Mouse (Mus musculus) small intestine, adult 2 months (tissue): ENCODE measurements around the gene Npsr1. TPM values are rescaled to one million over a fixed set of nuclear protein-coding genes. Genes with fewer than 3 reads are reported as not detected.

Experiments
- H3K27ac ChIP-seq: fragments of 200-500 bp; 2 replicates; pipeline ENCODE4 v1.5.1; 2012; ENCODE audit warnings: low read depth, low read length, control low read depth, inconsistent platforms; ENCODE audit not compliant: insufficient read depth
- H3K27me3 ChIP-seq: fragments of 200-500 bp; 2 replicates; pipeline ENCODE4 v1.6.1; 2012; ENCODE audit warnings: mild to moderate bottlenecking, moderate library complexity, low read length, inconsistent platforms; ENCODE audit not compliant: control insufficient read depth, insufficient read depth
- H3K36me3 ChIP-seq: fragments of 200-500 bp; 2 replicates; pipeline ENCODE4 v1.6.1; 2012; ENCODE audit warnings: mild to moderate bottlenecking, low read length, control low read depth, inconsistent platforms; ENCODE audit not compliant: control insufficient read depth, insufficient read depth
- H3K4me1 ChIP-seq: fragments of 200-500 bp; 2 replicates; pipeline ENCODE4 v1.6.1; 2012; ENCODE audit warnings: low read length, inconsistent platforms, mixed read lengths; ENCODE audit not compliant: control insufficient read depth, insufficient read depth, insufficient read length
- H3K4me3 ChIP-seq: fragments of 200-500 bp; 2 replicates; pipeline ENCODE4 v1.5.1; 2012; ENCODE audit warnings: low read depth, mild to moderate bottlenecking, control low read depth, inconsistent platforms, low read length, moderate library complexity
- CTCF ChIP-seq: fragments of 200-500 bp; IDR thresholded peaks from 2 replicates; pipeline ENCODE4 v1.5.1; 2012; ENCODE audit warnings: low read depth, mild to moderate bottlenecking, control low read depth, inconsistent platforms, low read length, moderate library complexity, mixed read lengths; ENCODE audit not compliant: insufficient replicate concordance, insufficient read length; ENCODE audit errors: extremely low read depth
- POLR2A ChIP-seq: fragments of 200-500 bp; IDR thresholded peaks from 2 replicates; pipeline ENCODE4 v1.6.1; 2012; ENCODE audit warnings: low read depth, mild to moderate bottlenecking, control low read depth, inconsistent platforms, low read length, moderate library complexity
- WGBS: fragments of 180-500 bp; shearing (Covaris S2); methylation state at CpG from one replicate; pipeline ENCODE4 v1.1.7; 2018; 5-methylcytosine and 5-hydroxymethylcytosine counted together
- polyA plus RNA-seq: library from polyadenylated mRNA; depleted of rRNA; stranded (reverse); fragments of >200 nt; gene quantifications from 2 replicates; pipeline ENCODE4 v1.2.3, GENCODE M21; 2012

The Npsr1 gene
- polyA plus RNA-seq, 1 experiment, result not detected

DNA sequence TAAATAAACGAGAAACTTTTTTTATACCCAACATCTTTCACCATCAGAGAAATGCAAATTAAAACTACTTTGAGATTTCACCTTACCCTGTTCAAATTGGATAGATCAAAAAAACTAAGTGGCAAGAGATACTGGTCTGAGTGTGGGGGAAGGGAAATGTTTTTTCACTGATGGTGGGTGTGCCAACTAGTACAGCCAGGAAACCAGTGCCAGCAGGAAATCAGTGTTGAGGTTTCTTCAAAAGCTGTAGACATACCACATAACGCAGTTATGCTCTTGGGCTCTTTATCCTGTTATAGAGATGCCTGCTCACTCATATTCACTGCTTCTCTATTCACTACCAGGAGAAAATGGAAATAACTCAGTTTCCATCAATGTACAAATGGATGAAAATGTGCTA is 233.9 kb downstream of the Npsr1 start:
- 57% methylated on average over 2 of the region's 2 CpGs for WGBS
- Histone ChIP-seq H3K36me3 (no peaks in the 10 kb centered on the region), H3K27me3 (no peaks in the 10 kb centered on the region), H3K4me1 (no peaks in the 10 kb centered on the region), H3K4me3 (no peak overlapping the region), H3K27ac (no peak overlapping the region)
- no peak for TF ChIP-seq CTCF
- no peak for TF ChIP-seq POLR2A

DNA sequence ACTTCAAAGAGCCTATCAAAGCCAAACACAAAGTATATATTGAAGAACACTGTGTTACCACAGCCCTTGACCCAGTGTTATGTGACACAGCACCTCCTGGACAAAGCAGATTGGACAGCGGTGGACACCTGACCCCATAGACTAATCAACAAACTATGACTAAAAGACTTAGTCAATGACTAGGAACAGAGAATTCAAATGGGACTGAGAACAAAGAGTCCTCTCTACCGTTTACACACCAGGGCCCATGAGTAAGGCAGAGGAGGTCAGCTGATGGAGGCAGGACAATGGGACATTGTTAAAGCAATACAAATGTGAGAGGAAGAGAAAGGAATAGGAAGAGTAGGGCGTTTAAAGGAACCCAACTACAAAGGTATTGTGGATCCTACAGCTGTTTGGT is 243.5 kb downstream of the Npsr1 start:
- 42% methylated on average over 3 of the region's 3 CpGs for WGBS
- no peak overlapping the region for H3K27ac ChIP-seq
- TF ChIP-seq POLR2A (no peak), CTCF (no peak)
- no peaks in the 10 kb centered on the region for H3K36me3 ChIP-seq
- no peak overlapping the region for H3K4me3 ChIP-seq
- H3K27me3 ChIP-seq, result no peaks in the 10 kb centered on the region
- H3K4me1 ChIP-seq, result no peaks in the 10 kb centered on the region

DNA sequence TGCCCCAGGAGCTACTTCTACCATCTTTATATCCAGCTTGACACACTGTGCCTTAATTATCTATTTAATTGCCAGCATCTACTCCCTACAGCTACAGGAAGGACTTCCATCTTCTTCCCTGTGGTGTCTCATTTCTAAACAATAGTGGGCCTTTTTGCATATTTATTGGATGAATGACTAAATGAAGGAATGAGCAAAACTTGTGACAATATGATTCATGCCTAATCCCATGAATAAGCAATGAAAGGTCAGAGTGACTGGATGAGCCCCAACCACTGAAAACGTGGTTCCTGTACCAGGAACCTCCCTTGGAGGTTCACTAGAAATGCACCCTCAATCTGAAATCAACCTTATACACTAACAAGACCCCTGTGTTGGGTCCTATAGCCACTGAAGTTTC is 249.2 kb downstream of the Npsr1 start:
- Histone ChIP-seq H3K27me3 (no peaks in the 10 kb centered on the region), H3K4me1 (no peaks in the 10 kb centered on the region), H3K4me3 (no peak overlapping the region), H3K36me3 (no peaks in the 10 kb centered on the region), H3K27ac (no peak overlapping the region)
- no peak for TF ChIP-seq POLR2A
- TF ChIP-seq CTCF, result no peak
- WGBS, result 21% methylated on average over 1 of the region's 1 CpGs

DNA sequence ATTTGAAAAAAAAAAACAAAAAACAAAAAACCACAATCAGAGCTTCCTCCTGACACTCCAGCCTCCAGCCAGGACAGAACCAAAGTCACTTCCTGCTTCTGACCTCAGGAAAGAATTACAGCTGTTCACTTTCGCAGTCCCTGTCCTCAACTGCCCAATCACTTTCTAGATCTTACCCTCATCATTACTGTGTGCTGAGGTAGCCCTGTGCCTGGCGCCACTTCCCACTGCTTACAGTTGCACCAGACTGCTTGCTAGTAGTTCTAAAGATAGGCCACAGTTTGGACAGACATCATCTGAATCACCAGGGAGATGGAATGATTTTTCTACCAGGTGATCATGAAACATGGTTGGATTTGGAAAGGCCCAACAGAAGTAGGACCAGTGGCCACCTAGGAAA is 251.7 kb downstream of the Npsr1 start:
- WGBS, result 78% methylated on average over 2 of the region's 2 CpGs

DNA sequence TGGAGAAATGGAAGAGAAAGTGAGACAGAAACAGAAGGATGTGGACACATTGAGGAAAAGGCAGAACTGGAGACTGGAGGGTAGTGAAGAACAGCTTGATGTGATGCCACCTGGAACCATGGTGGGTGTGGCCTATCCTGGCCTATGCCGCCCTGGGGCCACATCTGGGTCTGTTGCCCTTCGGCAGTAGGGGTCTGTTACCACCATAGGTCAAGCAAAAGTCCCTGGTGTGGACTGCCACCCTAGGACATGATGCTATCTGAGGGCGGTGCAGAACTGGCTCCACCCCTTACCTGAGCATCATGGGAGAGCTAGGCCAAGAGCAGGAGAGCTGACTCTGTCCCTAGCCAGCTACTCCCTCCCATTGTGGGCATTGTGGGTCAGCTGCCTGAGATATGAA is 253.6 kb downstream of the Npsr1 start:
- TF ChIP-seq POLR2A (no peak), CTCF (no peak)
- 75% methylated on average over 3 of the region's 3 CpGs for WGBS

More for the DNA sequence above, 251.7 kb downstream of the Npsr1 start:
- H3K4me3 ChIP-seq, result no peak overlapping the region
- TF ChIP-seq CTCF (no peak), POLR2A (no peak)
- no peaks in the 10 kb centered on the region for H3K36me3 ChIP-seq
- H3K4me1 ChIP-seq, result no peaks in the 10 kb centered on the region
- H3K27ac ChIP-seq, result no peak overlapping the region
- no peaks in the 10 kb centered on the region for H3K27me3 ChIP-seq

More for the DNA sequence above, 253.6 kb downstream of the Npsr1 start:
- no peaks in the 10 kb centered on the region for H3K4me1 ChIP-seq
- no peaks in the 10 kb centered on the region for H3K36me3 ChIP-seq
- no peaks in the 10 kb centered on the region for H3K27me3 ChIP-seq
- H3K27ac ChIP-seq, result no peak overlapping the region
- H3K4me3 ChIP-seq, result no peak overlapping the region
